Mouse (Mus musculus) testis, adult 2 months (tissue): ENCODE data around the gene Rxfp2.

ENCODE experiments used
- CTCF ChIP-seq: fragments of 200-500 bp; IDR thresholded peaks from 2 replicates; pipeline ENCODE4 v1.5.1; 2012; ENCODE audit warnings: low read depth, mild to moderate bottlenecking, inconsistent platforms, low read length, moderate library complexity; ENCODE audit not compliant: control insufficient read depth, insufficient read depth, insufficient replicate concordance
- POLR2A ChIP-seq: fragments of 200-500 bp; IDR thresholded peaks from 2 replicates; pipeline ENCODE4 v1.6.1; 2012; ENCODE audit warnings: low read depth, mild to moderate bottlenecking, inconsistent platforms, low read length, moderate library complexity; ENCODE audit not compliant: control insufficient read depth

GRCm38 (mm10) chr5:150070086-150070485 is 51.6 kb downstream of the Rxfp2 start:
- TF ChIP-seq CTCF: no peak
- no peak for TF ChIP-seq POLR2A
